Mouse (Mus musculus) midbrain, embryonic 11.5 days (tissue): ENCODE measurements at regions not wholly inside any gene's neighbourhood (a gene's known extent, or its start where the extent isn't known, plus 50 kb on each side); places are given as distances from the start of the nearest gene placed in this dataset.
"Not testable (repeated sequence)": the region's sequence is repeated elsewhere in the genome, so short reads cannot be mapped to it uniquely, and the experiment has no call there.

ENCODE experiments used
- ATAC-seq: fragments of 200-750 bp; cut with Nextera tagmentation; 2 replicates; pipeline ENCODE4 v1.8.0; 2017; ENCODE audit warnings: moderate TSS enrichment, moderate library complexity; ENCODE audit not compliant: low FRiP score
- DNase-seq: peaks from one replicate; pipeline ENCODE4 v3.0.0; 2015; ENCODE audit warnings: low spot score; ENCODE audit errors: missing footprints
- H3K27ac ChIP-seq: fragments of 300-500 bp; sonication (generic); 2 replicates; pipeline ENCODE4 v1.5.1; 2014; ENCODE audit warnings: low read depth, low read length
- H3K27me3 ChIP-seq: fragments of 300-500 bp; sonication (generic); 2 replicates; pipeline ENCODE4 v1.6.1; 2014; ENCODE audit warnings: mild to moderate bottlenecking, low read length, moderate library complexity, mixed read lengths; ENCODE audit not compliant: control insufficient read depth, insufficient read depth
- H3K36me3 ChIP-seq: fragments of 300-500 bp; sonication (generic); 2 replicates; pipeline ENCODE4 v1.6.1; 2014; ENCODE audit warnings: mild to moderate bottlenecking, low read length, moderate library complexity, mixed read lengths; ENCODE audit not compliant: control insufficient read depth, insufficient read depth
- H3K4me1 ChIP-seq: fragments of 300-500 bp; sonication (generic); 2 replicates; pipeline ENCODE4 v1.6.1; 2014; ENCODE audit warnings: low read length; ENCODE audit not compliant: control insufficient read depth, insufficient read depth
- H3K4me2 ChIP-seq: fragments of 300-500 bp; sonication (generic); 2 replicates; pipeline ENCODE4 v1.6.1; 2014; ENCODE audit warnings: mild to moderate bottlenecking, moderate library complexity
- H3K4me3 ChIP-seq: fragments of 300-500 bp; sonication (generic); 2 replicates; pipeline ENCODE4 v1.5.1; 2014; ENCODE audit warnings: low read depth, low read length
- H3K9ac ChIP-seq: fragments of 300-500 bp; sonication (generic); 2 replicates; pipeline ENCODE4 v1.6.1; 2014; ENCODE audit warnings: low read length
- H3K9me3 ChIP-seq: fragments of 300-500 bp; sonication (generic); 2 replicates; pipeline ENCODE4 v1.6.1; 2016; ENCODE audit warnings: low read length; ENCODE audit not compliant: control insufficient read depth
- WGBS: fragments of 180-500 bp; shearing (Covaris S2); extraction: QIAGEN DNeasy Blood & Tissue Kit; methylation state at CpG from one replicate; pipeline ENCODE4 v1.1.7; 2014; 5-methylcytosine and 5-hydroxymethylcytosine counted together

- not testable (repeated sequence) for H3K4me1 ChIP-seq, H3K4me3 ChIP-seq, H3K9me3 ChIP-seq, H3K27ac ChIP-seq, H3K27me3 ChIP-seq, H3K36me3 ChIP-seq, ATAC-seq, H3K9ac ChIP-seq, H3K4me2 ChIP-seq
- peak; percentile 62 for DNase-seq
- WGBS = 90% methylated on average over 8 of the region's 8 CpGs
Observed at GRCm38 (mm10) chr8:71813239-71813638, 68.6 kb upstream of the Zfp709 start.

- not testable (repeated sequence) for H3K4me3 ChIP-seq, H3K9me3 ChIP-seq, H3K36me3 ChIP-seq, H3K4me1 ChIP-seq, H3K27me3 ChIP-seq, H3K4me2 ChIP-seq, ATAC-seq, H3K27ac ChIP-seq, H3K9ac ChIP-seq
- 79% methylated on average over 3 of the region's 4 CpGs for WGBS
- DNase-seq = peak; percentile 62
Observed at GRCm38 (mm10) chr8:71807788-71808187, 74.0 kb upstream of the Zfp709 start.

GRCm38 (mm10) chr8:71804586-71804985, 77.2 kb upstream of the Zfp709 start:
- not testable (repeated sequence) for ATAC-seq, DNase-seq, H3K36me3 ChIP-seq, H3K27me3 ChIP-seq, H3K27ac ChIP-seq, H3K4me3 ChIP-seq, H3K9ac ChIP-seq, H3K4me1 ChIP-seq, H3K9me3 ChIP-seq, H3K4me2 ChIP-seq
- 79% methylated on average over 1 of the region's 1 CpGs for WGBS

- not testable (repeated sequence) for H3K27me3 ChIP-seq, H3K4me3 ChIP-seq, H3K9ac ChIP-seq, H3K4me1 ChIP-seq, H3K36me3 ChIP-seq, H3K4me2 ChIP-seq, H3K27ac ChIP-seq, H3K9me3 ChIP-seq
- peak; percentile 17 for DNase-seq
- peak; percentile 70 for ATAC-seq
- 69% methylated on average over 2 of the region's 2 CpGs for WGBS
Observed at GRCm38 (mm10) chr8:71802226-71802625, 76.7 kb upstream of the Fcho1 start.

- ATAC-seq = peak; percentile 64
- not testable (repeated sequence) for H3K9ac ChIP-seq
- 12% methylated on average over 4 of the region's 9 CpGs for WGBS
Observed at GRCm38 (mm10) chr8:71789031-71789460, 63.5 kb upstream of the Fcho1 start.

GRCm38 (mm10) chr8:71780624-71781023, 55.1 kb upstream of the Fcho1 start:
- H3K4me2 ChIP-seq, H3K4me1 ChIP-seq, H3K9ac ChIP-seq, H3K27ac ChIP-seq, ATAC-seq, H3K9me3 ChIP-seq, H3K27me3 ChIP-seq, H3K36me3 ChIP-seq, DNase-seq, H3K4me3 ChIP-seq: not testable (repeated sequence)
- 94% methylated on average over 9 of the region's 10 CpGs for WGBS

More at GRCm38 (mm10) chr8:71789031-71789460, 63.5 kb upstream of the Fcho1 start:
- H3K27me3 ChIP-seq, H3K27ac ChIP-seq, H3K4me1 ChIP-seq, H3K4me2 ChIP-seq, DNase-seq, H3K36me3 ChIP-seq, H3K4me3 ChIP-seq, H3K9me3 ChIP-seq: not testable (repeated sequence)

GRCm38 (mm10) chr8:71779824-71780223, 54.3 kb upstream of the Fcho1 start:
- not testable (repeated sequence) for H3K4me3 ChIP-seq, H3K9ac ChIP-seq, H3K4me1 ChIP-seq, H3K27ac ChIP-seq, H3K4me2 ChIP-seq, DNase-seq, H3K27me3 ChIP-seq, ATAC-seq, H3K9me3 ChIP-seq, H3K36me3 ChIP-seq
- WGBS = 71% methylated on average over 1 of the region's 4 CpGs

- H3K36me3 ChIP-seq, H3K27me3 ChIP-seq, H3K4me1 ChIP-seq, ATAC-seq, H3K9ac ChIP-seq, H3K27ac ChIP-seq, H3K9me3 ChIP-seq, H3K4me2 ChIP-seq, H3K4me3 ChIP-seq, DNase-seq: not testable (repeated sequence)
- 85% methylated on average over 5 of the region's 5 CpGs for WGBS
Observed at GRCm38 (mm10) chr8:71779380-71779779, 53.9 kb upstream of the Fcho1 start.

- no peak overlapping the region for H3K4me3 ChIP-seq
- DNase-seq (no peak), ATAC-seq (no peak)
- H3K9me3 ChIP-seq = no peaks in the 10 kb centered on the region
- H3K4me1 ChIP-seq = no peaks in the 10 kb centered on the region
- no peak overlapping the region for H3K4me2 ChIP-seq
- H3K36me3 ChIP-seq = no peaks in the 10 kb centered on the region
- H3K9ac ChIP-seq = no peak overlapping the region
- WGBS = 86% methylated on average over 10 of the region's 10 CpGs
- H3K27me3 ChIP-seq = no peaks in the 10 kb centered on the region
- no peak overlapping the region for H3K27ac ChIP-seq
Observed at GRCm38 (mm10) chr8:71778916-71779315, 53.4 kb upstream of the Fcho1 start.
